Mouse (Mus musculus) hindbrain, embryonic 11.5 days (tissue): ENCODE results near the gene 1700012B07Rik. TPM values are rescaled to one million over a fixed set of nuclear protein-coding genes. Genes with fewer than 3 reads are reported as not detected.

ENCODE experiments used
- ATAC-seq: fragments of 200-750 bp; cut with Nextera tagmentation; 2 replicates; pipeline ENCODE4 v1.8.0; 2017; ENCODE audit warnings: mild to moderate bottlenecking, moderate TSS enrichment, moderate library complexity; ENCODE audit not compliant: low FRiP score
- DNase-seq: peaks from one replicate; pipeline ENCODE4 v3.0.0-alpha.2; 2015; ENCODE audit warnings: low spot score
- H3K27ac ChIP-seq: fragments of 300-500 bp; sonication (generic); 2 replicates; pipeline ENCODE4 v1.5.1; 2014; ENCODE audit warnings: mild to moderate bottlenecking, low read depth, low read length
- H3K27me3 ChIP-seq: fragments of 300-500 bp; sonication (generic); 2 replicates; pipeline ENCODE4 v1.6.1; 2014; ENCODE audit warnings: mild to moderate bottlenecking, low read length, moderate library complexity, mixed read lengths; ENCODE audit not compliant: control insufficient read depth, insufficient read depth
- H3K36me3 ChIP-seq: fragments of 300-500 bp; sonication (generic); 2 replicates; pipeline ENCODE4 v1.6.1; 2014; ENCODE audit warnings: mild to moderate bottlenecking, low read length, moderate library complexity, mixed read lengths; ENCODE audit not compliant: control insufficient read depth, insufficient read depth
- H3K4me1 ChIP-seq: fragments of 300-500 bp; sonication (generic); replicated peaks from 2 replicates; pipeline ENCODE4 v1.6.1; 2014; ENCODE audit warnings: low read length, mixed read lengths; ENCODE audit not compliant: control insufficient read depth, insufficient read depth
- H3K4me2 ChIP-seq: fragments of 300-500 bp; sonication (generic); replicated peaks from 2 replicates; pipeline ENCODE4 v1.6.1; 2014; ENCODE audit warnings: mild to moderate bottlenecking, low read depth, low read length
- H3K4me3 ChIP-seq: fragments of 300-500 bp; sonication (generic); 2 replicates; pipeline ENCODE4 v1.5.1; 2014; ENCODE audit warnings: low read depth, low read length
- H3K9ac ChIP-seq: fragments of 300-500 bp; sonication (generic); 2 replicates; pipeline ENCODE4 v1.6.1; 2014; ENCODE audit warnings: low read depth, low read length
- H3K9me3 ChIP-seq: fragments of 300-500 bp; sonication (generic); 2 replicates; pipeline ENCODE4 v1.6.1; 2016; ENCODE audit warnings: low read length; ENCODE audit not compliant: control insufficient read depth
- WGBS: fragments of 180-500 bp; shearing (Covaris S2); extraction: QIAGEN DNeasy Blood & Tissue Kit; methylation state at CpG from one replicate; pipeline ENCODE4 v1.1.7; 2014; 5-methylcytosine and 5-hydroxymethylcytosine counted together
- polyA plus RNA-seq: library from polyadenylated mRNA; unstranded; fragments of >200 nt; fragmentation: Nextera tagmentation; extraction: Ambion mirVana; gene quantifications from 2 replicates; pipeline ENCODE4 v1.2.1, GENCODE M21; 2014

1700012B07Rik gene
- polyA plus RNA-seq, 1 experiment from 2014 or later = not detected

DNA sequence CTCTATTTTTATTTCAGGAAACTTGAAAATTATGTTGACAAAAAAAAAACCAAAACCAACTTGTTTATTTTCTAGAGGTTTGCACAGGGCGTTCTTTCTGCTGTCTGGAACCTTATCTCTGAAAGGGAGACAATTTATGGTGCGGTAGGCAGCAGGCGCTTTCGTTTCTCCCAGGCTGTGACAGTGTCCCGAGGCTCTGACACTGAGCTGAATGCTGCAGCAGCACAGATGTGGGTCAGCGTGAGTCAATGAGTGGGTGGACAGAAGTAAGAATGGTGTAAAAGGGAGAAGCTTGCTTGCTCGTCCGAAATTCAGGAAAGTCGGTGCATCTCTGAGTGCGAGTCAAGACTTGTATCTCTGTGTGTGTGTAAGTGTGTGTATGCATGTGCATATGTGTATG is 29.2 kb upstream of the 1700012B07Rik start:
- Histone ChIP-seq H3K4me2 (no peak overlapping the region), H3K9me3 (no peaks in the 10 kb centered on the region), H3K9ac (no peak overlapping the region), H3K4me3 (no peak overlapping the region), H3K27ac (no peak overlapping the region), H3K36me3 (no peaks in the 10 kb centered on the region), H3K4me1 (no peaks in the 10 kb centered on the region), H3K27me3 (no peaks in the 10 kb centered on the region)
- ATAC-seq (no peak), DNase-seq (no peak)
- WGBS = 89% methylated on average over 10 of the region's 10 CpGs

DNA sequence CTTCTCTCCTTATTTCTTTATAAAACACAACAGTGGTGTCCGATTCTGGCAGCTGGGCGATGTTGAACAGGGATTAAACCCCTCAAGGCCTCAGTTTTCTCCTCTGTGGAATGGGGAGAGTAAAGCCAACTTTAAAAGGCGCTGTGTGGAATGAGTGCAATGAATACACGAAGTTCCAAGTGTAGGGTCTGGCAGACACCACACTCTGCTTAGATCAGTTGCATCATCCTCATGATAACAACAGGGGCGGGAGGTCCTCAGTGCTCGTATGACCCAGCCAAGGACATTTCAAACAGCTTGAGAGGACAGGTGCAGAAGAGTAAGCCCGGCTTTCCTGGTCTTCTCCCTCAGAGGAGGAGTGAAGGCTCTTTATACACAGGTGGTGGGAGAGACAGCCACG is 26.2 kb upstream of the 1700012B07Rik start:
- H3K36me3 ChIP-seq = no peaks in the 10 kb centered on the region
- no peak overlapping the region for H3K27ac ChIP-seq
- ATAC-seq (0 out of 2 replicates have a peak, but pooled peaks have one; percentile 10), DNase-seq (no peak)
- no peaks in the 10 kb centered on the region for H3K4me1 ChIP-seq
- H3K9ac ChIP-seq = no peak overlapping the region
- H3K27me3 ChIP-seq = no peaks in the 10 kb centered on the region
- H3K4me2 ChIP-seq = no peak overlapping the region
- H3K9me3 ChIP-seq = no peaks in the 10 kb centered on the region
- WGBS = 80% methylated on average over 8 of the region's 8 CpGs
- H3K4me3 ChIP-seq = no peak overlapping the region

DNA sequence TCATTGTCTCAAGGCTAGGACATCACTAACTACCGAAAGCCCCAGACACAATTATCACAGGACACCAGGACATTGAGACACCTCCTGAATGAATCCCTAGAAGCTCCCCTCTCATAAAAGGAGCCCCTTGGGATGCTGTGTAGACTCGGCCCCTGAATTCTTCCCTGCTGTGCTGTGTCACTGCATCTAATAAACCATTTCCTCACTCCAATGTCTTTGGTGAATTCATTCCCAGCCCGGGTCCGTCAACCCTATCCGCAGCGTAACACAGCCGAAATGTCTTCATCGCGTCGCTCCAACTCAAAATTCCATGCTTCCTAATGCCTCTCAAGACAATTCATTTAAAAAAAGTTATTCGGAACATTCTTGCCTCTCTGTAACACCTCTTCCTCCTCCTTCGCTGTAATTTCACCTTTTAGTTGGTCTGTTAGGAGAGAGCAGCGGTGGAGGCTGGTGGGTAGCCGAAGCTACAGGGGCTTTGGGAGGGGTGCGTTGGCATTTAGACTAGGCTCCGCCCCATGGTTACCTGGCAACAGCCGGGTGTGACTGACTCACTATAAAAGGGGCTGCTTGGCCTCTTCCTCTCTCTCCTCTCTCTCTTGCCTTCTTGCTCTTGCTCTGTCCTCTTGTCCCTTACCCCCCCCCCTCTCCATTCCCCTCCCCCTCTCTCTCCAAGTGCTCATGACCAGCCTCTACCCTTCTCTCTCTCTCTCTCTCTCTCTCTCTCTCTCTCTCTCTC is 25.6 kb upstream of the 1700012B07Rik start:
- ATAC-seq (peak; percentile 89), DNase-seq (peak; percentile 65)
- Histone ChIP-seq H3K36me3 (no peaks in the 10 kb centered on the region), H3K4me1 (no peaks in the 10 kb centered on the region), H3K4me2 (no peak overlapping the region; the same call in 1 of the 2 replicates), H3K9ac (no peak overlapping the region), H3K9me3 (no peaks in the 10 kb centered on the region), H3K4me3 (no peak overlapping the region), H3K27ac (no peak overlapping the region), H3K27me3 (no peaks in the 10 kb centered on the region)
- WGBS = 53% methylated on average over 17 of the region's 17 CpGs

GRCm38 (mm10) chr11:109851996-109852395 is 24.1 kb upstream of the 1700012B07Rik start:
- no peak overlapping the region for H3K9ac ChIP-seq
- H3K4me3 ChIP-seq = no peak overlapping the region
- DNase-seq (no peak), ATAC-seq (no peak)
- no peaks in the 10 kb centered on the region for H3K9me3 ChIP-seq
- no peaks in the 10 kb centered on the region for H3K36me3 ChIP-seq
- H3K4me1 ChIP-seq = no peaks in the 10 kb centered on the region
- no peaks in the 10 kb centered on the region for H3K27me3 ChIP-seq
- H3K27ac ChIP-seq = no peak overlapping the region
- WGBS = 87% methylated on average over 4 of the region's 4 CpGs
- H3K4me2 ChIP-seq = no peak overlapping the region

DNA sequence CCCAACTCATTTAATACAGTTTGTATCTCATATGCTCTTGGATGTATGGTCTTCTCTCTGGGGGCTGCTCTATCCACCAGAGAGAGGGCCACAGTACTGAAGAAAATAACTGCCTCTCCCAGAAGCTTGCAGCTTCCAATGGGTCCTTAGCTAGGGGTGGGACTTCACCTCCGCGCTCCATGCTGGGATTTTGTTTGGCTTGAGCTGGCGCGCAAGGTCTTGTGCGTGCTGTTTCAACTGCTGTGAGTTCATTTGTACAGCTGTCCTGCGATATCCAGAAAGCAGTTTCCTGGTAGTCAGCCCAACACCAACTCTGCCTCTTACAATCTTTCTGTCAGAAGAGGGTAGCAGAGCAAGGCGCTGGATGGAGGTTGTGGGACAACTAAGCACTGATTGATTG is 18.5 kb upstream of the 1700012B07Rik start:
- DNase-seq (no peak), ATAC-seq (no peak)
- Histone ChIP-seq H3K36me3 (no peaks in the 10 kb centered on the region), H3K27ac (no peak overlapping the region), H3K4me2 (no peak overlapping the region), H3K4me3 (no peak overlapping the region), H3K9ac (no peak overlapping the region), H3K4me1 (no peaks in the 10 kb centered on the region), H3K9me3 (no peaks in the 10 kb centered on the region), H3K27me3 (no peaks in the 10 kb centered on the region)
- WGBS = 47% methylated on average over 7 of the region's 7 CpGs

- no peak overlapping the region for H3K4me2 ChIP-seq
- H3K27ac ChIP-seq = no peak overlapping the region
- H3K36me3 ChIP-seq = no peaks in the 10 kb centered on the region
Measured at GRCm38 (mm10) chr11:109845601-109846000, 17.8 kb upstream of the 1700012B07Rik start.

DNA sequence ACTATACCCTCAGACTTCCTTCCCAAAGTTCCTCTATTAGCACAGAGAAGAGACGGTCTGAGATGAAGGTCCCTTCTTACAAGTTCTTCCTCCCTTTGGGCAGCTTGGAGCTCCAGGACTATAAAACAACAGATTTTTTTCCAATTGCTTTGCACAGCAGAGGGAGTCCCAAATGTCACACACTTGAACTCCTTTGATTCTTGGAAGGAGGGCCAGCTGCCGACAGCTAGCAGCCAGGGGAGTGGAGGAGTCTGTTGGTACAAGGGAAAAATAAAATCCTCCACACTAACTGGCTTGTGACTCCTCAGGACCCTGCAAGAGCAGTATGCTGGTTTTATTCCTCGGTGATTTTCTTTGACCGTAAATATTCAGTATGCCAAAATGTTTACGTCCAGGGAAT is 16.6 kb upstream of the 1700012B07Rik start:
- H3K36me3 ChIP-seq = no peaks in the 10 kb centered on the region
- no peaks in the 10 kb centered on the region for H3K9me3 ChIP-seq
- no peak for ATAC-seq
- WGBS = 72% methylated on average over 5 of the region's 5 CpGs
- no peak overlapping the region for H3K4me3 ChIP-seq
- H3K27ac ChIP-seq = no peak overlapping the region
- H3K4me2 ChIP-seq = no peak overlapping the region
- no peaks in the 10 kb centered on the region for H3K27me3 ChIP-seq
- no peak overlapping the region for H3K9ac ChIP-seq
- H3K4me1 ChIP-seq = no peaks in the 10 kb centered on the region
- no peak for DNase-seq

More at GRCm38 (mm10) chr11:109845601-109846000, 17.8 kb upstream of the 1700012B07Rik start:
- no peak for DNase-seq
- ATAC-seq = no peak
- Histone ChIP-seq H3K27me3 (no peaks in the 10 kb centered on the region), H3K4me3 (no peak overlapping the region), H3K9me3 (no peaks in the 10 kb centered on the region), H3K4me1 (no peaks in the 10 kb centered on the region), H3K9ac (no peak overlapping the region)
- WGBS = 48% methylated on average over 4 of the region's 4 CpGs

DNA sequence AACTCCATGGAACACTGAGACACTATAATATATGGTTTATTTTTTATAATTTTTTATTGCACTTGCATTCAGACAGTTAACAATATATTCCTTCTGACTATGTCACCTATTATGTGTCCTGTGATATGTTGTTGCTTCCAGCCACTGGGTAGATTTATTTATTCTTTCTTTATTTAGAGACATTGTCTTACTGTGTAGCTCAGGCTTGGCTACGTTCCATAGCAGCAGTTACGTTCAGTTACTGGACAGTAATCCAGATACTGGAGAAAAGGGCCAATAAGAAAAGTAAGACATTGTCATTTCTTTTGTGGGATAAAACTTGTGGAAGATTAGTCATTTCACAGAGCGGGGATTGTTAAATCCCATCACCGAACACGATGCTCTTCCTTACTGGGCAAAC is 2.5 kb upstream of the 1700012B07Rik start:
- H3K4me2 ChIP-seq = no peak overlapping the region
- ATAC-seq (no peak), DNase-seq (no peak)
- no peak overlapping the region for H3K4me3 ChIP-seq
- H3K9me3 ChIP-seq = no peaks in the 10 kb centered on the region
- no peaks in the 10 kb centered on the region for H3K36me3 ChIP-seq
- H3K9ac ChIP-seq = no peak overlapping the region
- H3K4me1 ChIP-seq = no peaks in the 10 kb centered on the region
- no peak overlapping the region for H3K27ac ChIP-seq
- 96% methylated on average over 5 of the region's 5 CpGs for WGBS
- H3K27me3 ChIP-seq = no peaks in the 10 kb centered on the region

DNA sequence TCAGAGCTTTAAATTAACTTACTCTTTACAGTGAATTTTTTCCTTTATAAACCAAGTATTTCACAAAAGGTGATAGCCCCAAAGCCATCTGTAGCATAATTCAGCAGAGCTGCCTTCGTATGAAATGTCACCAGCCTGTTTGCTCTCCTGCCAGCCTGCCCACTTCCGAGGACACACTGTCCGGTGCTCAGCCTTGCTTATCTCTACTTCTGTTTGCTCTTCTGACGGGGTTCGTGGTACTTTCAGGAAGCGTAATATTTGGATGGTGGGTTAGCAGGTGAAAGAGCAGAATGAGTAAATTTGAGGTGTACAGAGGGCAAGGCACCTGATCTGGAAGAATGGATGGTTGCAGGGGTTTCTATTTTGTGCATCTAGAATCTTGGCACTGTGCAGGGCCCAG is 5.6 kb downstream of the 1700012B07Rik start:
- H3K36me3 ChIP-seq = no peaks in the 10 kb centered on the region
- WGBS = 86% methylated on average over 6 of the region's 6 CpGs
- DNase-seq = no peak

More for the DNA sequence above, 5.6 kb downstream of the 1700012B07Rik start:
- no peak for ATAC-seq
- no peak overlapping the region for H3K4me3 ChIP-seq
- H3K9me3 ChIP-seq = no peaks in the 10 kb centered on the region
- no peak overlapping the region for H3K27ac ChIP-seq
- no peaks in the 10 kb centered on the region for H3K4me1 ChIP-seq
- no peaks in the 10 kb centered on the region for H3K27me3 ChIP-seq
- no peak overlapping the region for H3K9ac ChIP-seq
- H3K4me2 ChIP-seq = no peak overlapping the region
